Mouse (Mus musculus) kidney, adult 2 months (tissue): ENCODE data around the gene Perp. TPM values are rescaled to one million over a fixed set of nuclear protein-coding genes. Genes with fewer than 3 reads are reported as not detected.

Experiments
- DNase-seq: peaks from one replicate; pipeline ENCODE4 v3.0.0; 2021
- H3K27ac ChIP-seq: fragments of 200-500 bp; 2 replicates; pipeline ENCODE4 v1.5.1; 2012; ENCODE audit warnings: low read depth, low read length, control low read depth, inconsistent platforms; ENCODE audit not compliant: insufficient read depth
- H3K27me3 ChIP-seq: fragments of 200-500 bp; replicated peaks from 2 replicates; pipeline ENCODE4 v1.6.1; 2012; ENCODE audit warnings: mild to moderate bottlenecking, moderate library complexity, low read length, inconsistent platforms; ENCODE audit not compliant: control insufficient read depth, insufficient read depth
- H3K36me3 ChIP-seq: fragments of 200-500 bp; 2 replicates; pipeline ENCODE4 v1.6.1; 2012; ENCODE audit warnings: mild to moderate bottlenecking, moderate library complexity, low read length, inconsistent platforms; ENCODE audit not compliant: control insufficient read depth, insufficient read depth
- H3K4me1 ChIP-seq: fragments of 200-500 bp; 2 replicates; pipeline ENCODE4 v1.6.1; 2011; ENCODE audit warnings: low read length; ENCODE audit not compliant: control insufficient read depth, insufficient read depth
- H3K4me3 ChIP-seq: fragments of 200-500 bp; 2 replicates; pipeline ENCODE4 v1.5.1; 2011; ENCODE audit warnings: mild to moderate bottlenecking, low read depth, low read length, control low read depth; ENCODE audit not compliant: insufficient read depth
- CTCF ChIP-seq: fragments of 200-500 bp; conservative IDR thresholded peaks from 2 replicates; pipeline ENCODE4 v1.5.1; 2011; ENCODE audit warnings: low read depth, mild to moderate bottlenecking, control low read depth, low read length, moderate library complexity, mixed read lengths; ENCODE audit not compliant: insufficient read depth, insufficient read length
- POLR2A ChIP-seq: fragments of 200-500 bp; IDR thresholded peaks from one replicate; pipeline ENCODE4 v1.6.1; 2011; ENCODE audit warnings: low read depth, low read length, control low read depth
- WGBS: fragments of 180-500 bp; shearing (Covaris S2); methylation state at CpG from one replicate; pipeline ENCODE4 v1.1.7; 2018; 5-methylcytosine and 5-hydroxymethylcytosine counted together
- polyA plus RNA-seq: library from polyadenylated mRNA; depleted of rRNA; stranded (reverse); fragments of >200 nt; gene quantifications from 2 replicates; pipeline ENCODE4 v1.2.3, GENCODE M21; 2012; rRNA removed

Perp gene
- polyA plus RNA-seq: 56.2 and 76.8 TPM in 2 replicates

DNA sequence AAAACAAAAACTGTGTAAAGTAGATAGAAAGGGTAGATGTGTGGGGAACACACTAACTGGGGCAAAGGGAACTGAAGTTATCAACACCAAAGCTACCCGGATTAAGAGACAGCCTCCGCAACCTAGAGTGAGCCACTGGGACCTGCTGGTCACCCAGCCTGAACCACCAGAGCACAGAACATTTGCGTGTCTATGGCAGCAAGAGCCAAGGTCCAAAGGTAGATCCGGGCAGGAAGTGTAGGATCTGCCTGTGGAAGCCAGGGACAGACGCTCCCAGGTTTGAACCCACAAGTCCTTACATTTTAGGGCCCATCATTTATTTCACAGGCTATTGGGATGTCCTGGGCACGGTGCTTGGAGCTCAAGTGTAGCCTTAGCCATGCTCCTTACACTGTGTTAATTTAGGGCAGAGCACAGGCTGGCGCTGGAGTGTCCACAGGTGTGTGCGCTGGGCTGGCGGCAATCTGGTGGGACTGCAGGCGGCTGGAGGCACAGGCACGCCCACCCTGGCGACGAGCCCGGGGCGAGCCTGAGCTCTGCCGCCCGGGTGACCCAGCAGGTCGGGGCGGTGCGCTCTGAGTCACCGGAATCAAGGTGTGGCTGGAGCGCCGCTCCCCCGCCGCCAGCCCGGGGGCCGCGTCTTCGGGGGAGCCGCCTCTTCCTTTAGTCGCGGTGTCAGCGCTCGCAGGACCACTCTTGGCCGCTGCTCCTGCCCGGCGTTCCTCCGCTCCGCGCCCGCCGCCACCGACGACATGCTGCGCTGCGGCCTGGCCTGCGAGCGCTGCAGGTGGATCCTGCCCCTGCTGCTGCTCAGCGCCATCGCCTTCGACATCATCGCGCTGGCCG lies at the start of gene Perp:
Perp (plus strand) TSS at position 580 of the 846 bp plus-strand sequence.
- Histone ChIP-seq H3K36me3 (no peaks in the 10 kb centered on the region), H3K4me1 (peaks cover 5% of the 10 kb centered on the region; the same call in 1 of the 2 replicates), H3K4me3 (peak within 1 kb of the TSS; percentile 56), H3K27me3 (no peaks in the 10 kb centered on the region), H3K27ac (peak within 1 kb of the TSS; percentile 13; the same call in 1 of the 2 replicates)
- DNase-seq: peak; percentile 86
- no peak for TF ChIP-seq POLR2A
- peak; percentile 24; the same call in 1 of the 2 replicates for TF ChIP-seq CTCF
- WGBS: 2% methylated on average over 54 of the region's 54 CpGs

DNA sequence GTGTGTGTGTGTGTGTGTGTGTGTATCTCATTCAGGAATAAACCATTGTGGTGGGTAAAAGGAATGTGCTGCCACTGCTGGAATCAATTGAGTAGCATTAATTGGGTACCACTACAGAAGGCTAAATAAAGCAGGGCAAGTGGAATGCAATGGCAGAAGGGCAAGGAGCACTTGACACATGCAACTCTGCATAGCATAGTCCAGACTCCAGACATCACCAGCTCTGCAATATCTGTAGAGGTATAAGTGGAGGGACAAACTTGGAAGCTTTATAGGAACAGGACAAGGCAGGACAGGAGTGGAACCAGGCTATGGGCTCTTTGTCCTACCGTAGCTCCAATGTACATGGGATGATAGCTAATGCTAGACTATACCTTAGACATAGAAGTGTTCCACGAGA lies 33.1 kb upstream of the Perp start:
- H3K4me3 ChIP-seq: no peak overlapping the region
- H3K27me3 ChIP-seq: no peaks in the 10 kb centered on the region
- 86% methylated on average over 2 of the region's 2 CpGs for WGBS
- no peaks in the 10 kb centered on the region for H3K36me3 ChIP-seq
- DNase-seq: no peak
- no peak for TF ChIP-seq CTCF
- TF ChIP-seq POLR2A: no peak
- H3K27ac ChIP-seq: no peak overlapping the region
- no peaks in the 10 kb centered on the region; the same call in 1 of the 2 replicates for H3K4me1 ChIP-seq

DNA sequence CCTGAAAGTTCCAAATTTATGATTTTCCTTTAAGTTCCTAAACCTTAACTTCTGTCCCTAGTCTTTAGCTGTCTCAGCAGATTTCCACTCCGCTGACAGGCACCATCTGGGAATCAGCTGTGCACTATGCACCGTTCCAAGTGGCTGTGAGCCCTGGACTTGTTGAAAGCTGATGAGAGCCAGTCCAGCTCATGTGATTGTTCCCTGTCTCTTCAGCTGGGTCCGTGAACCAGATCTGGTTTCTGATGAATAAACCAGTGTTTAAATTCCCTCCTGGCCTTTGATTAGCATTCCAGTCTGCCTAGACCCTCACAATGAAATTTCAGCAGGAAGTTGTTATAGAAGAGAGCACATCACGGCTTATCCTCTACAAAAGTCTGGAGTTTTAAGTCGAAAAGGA lies 28.3 kb upstream of the Perp start:
- TF ChIP-seq CTCF (no peak), POLR2A (no peak)
- Histone ChIP-seq H3K4me1 (no peaks in the 10 kb centered on the region; the same call in 1 of the 2 replicates), H3K27ac (no peak overlapping the region), H3K4me3 (no peak overlapping the region), H3K36me3 (no peaks in the 10 kb centered on the region), H3K27me3 (no peaks in the 10 kb centered on the region)
- WGBS: 47% methylated on average over 5 of the region's 5 CpGs
- peak; percentile 37 for DNase-seq

DNA sequence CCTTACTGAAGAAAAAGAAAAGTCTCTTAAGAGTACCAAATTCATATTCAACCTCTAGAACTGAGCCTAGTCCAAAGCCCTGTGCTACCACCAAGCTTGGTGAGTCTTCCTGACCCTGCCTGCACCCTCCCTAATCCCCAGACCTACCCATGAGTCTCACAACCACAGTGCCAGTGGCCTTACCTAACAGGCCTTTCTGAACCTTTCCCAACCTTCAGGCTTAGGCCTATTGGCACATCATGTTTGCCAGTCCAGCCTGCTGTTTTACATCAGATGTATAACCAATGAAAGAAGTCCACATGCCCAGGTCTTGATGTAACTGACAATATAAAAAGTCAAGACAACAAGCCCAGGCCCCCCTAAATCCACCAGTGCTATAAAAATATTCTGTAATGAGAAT lies 19.7 kb upstream of the Perp start:
- Histone ChIP-seq H3K4me3 (no peak overlapping the region), H3K27me3 (no peaks in the 10 kb centered on the region; the same call in 1 of the 2 replicates), H3K4me1 (no peaks in the 10 kb centered on the region), H3K27ac (no peak overlapping the region), H3K36me3 (no peaks in the 10 kb centered on the region)
- no peak for DNase-seq
- no peak for TF ChIP-seq CTCF
- TF ChIP-seq POLR2A: no peak

DNA sequence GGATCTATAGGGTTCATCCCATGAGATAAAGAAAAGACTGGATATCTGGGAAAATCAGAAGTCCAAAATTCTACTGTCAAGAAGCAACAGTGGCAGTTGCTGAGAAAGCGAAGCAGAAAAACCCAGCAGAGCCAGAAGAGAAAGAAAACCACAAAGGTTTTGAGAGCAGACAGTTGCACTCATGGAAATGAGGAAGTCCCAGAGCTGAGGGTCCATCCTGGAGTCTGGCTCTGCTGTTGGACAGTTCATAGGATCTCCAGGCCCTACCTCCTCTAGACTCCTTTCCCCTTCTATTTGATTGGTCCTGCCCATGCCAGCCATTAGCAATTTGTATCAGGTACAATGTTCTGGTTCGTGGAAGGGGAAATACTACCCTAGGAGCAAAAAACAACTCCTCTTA lies 18.7 kb upstream of the Perp start:
- Histone ChIP-seq H3K27me3 (no peaks in the 10 kb centered on the region; the same call in 1 of the 2 replicates), H3K4me3 (no peak overlapping the region), H3K36me3 (no peaks in the 10 kb centered on the region), H3K4me1 (no peaks in the 10 kb centered on the region), H3K27ac (no peak overlapping the region)
- TF ChIP-seq CTCF (no peak), POLR2A (no peak)
- 70% methylated on average over 2 of the region's 2 CpGs for WGBS
- DNase-seq: no peak

DNA sequence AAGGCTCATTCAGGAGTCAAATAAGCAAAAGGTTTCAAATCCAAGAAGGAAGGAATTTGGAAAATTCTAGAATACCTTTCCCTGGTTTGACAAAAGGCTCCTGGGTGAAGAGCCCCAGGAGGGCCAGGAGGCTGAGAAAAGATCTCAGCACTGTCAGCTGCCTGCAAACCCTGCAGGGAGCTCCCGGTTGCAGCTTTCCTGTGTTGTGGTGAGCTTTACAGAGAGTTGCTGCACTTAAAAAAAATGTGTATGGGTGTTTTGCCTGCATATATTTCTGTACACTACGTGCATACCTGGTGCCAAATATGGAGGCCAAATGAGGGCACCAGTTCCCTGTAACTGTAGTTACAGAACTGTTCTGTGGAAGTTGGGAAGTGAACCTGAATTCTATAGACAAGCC lies 16.9 kb upstream of the Perp start:
- WGBS: 87% methylated on average over 2 of the region's 2 CpGs
- H3K4me3 ChIP-seq: no peak overlapping the region
- H3K27me3 ChIP-seq: no peaks in the 10 kb centered on the region; the same call in 1 of the 2 replicates
- H3K36me3 ChIP-seq: no peaks in the 10 kb centered on the region
- no peak overlapping the region for H3K27ac ChIP-seq
- DNase-seq: no peak
- no peak for TF ChIP-seq CTCF
- no peak for TF ChIP-seq POLR2A
- no peaks in the 10 kb centered on the region for H3K4me1 ChIP-seq

DNA sequence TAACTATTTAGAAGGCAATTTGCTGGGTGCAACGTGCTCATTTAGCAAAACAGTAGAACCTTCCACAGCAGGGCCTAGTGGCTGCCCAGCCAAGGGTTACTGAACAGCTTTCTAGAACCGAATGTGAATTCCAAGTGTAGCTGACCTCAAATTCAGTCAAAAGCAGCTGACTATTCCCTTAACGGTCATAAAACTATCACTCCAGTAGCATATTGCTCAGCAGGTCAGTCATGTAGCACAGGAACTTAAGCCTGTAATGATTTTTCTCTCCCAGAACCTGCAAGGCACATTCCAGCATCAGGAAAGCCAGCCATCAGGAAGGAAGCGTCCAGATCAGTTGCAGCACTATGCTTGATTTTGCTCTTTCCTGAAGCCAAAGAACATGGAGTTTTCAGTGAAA lies 14.5 kb upstream of the Perp start:
- H3K27ac ChIP-seq: no peak overlapping the region
- DNase-seq: peak; percentile 11
- no peak overlapping the region for H3K4me3 ChIP-seq
- H3K4me1 ChIP-seq: no peaks in the 10 kb centered on the region
- WGBS: 36% methylated on average over 4 of the region's 4 CpGs
- H3K36me3 ChIP-seq: no peaks in the 10 kb centered on the region
- TF ChIP-seq POLR2A (no peak), CTCF (no peak)
- no peaks in the 10 kb centered on the region; the same call in 1 of the 2 replicates for H3K27me3 ChIP-seq
